Mouse (Mus musculus) gastrocnemius, postnatal 4 days (tissue): ENCODE data around the gene Kansl1l. TPM values are rescaled to one million over a fixed set of nuclear protein-coding genes. Genes with fewer than 3 reads are reported as not detected.
"Not testable (repeated sequence)": the region's sequence is repeated elsewhere in the genome, so short reads cannot be mapped to it uniquely, and the experiment has no call there.

ENCODE experiments used
- DNase-seq, 2 experiments: peaks; one replicate each; pipeline ENCODE4 v3.0.0; 2021 to 2022; ENCODE audit warnings: low spot score in 2 of 2, mixed read lengths in 2 of 2
- total RNA-seq, 2 experiments: library from RNA; stranded (reverse); gene quantifications; 2 replicates each; pipeline ENCODE4 v1.2.3; 2021

Gene Kansl1l
- total RNA-seq, 2 experiments from 2014 or later: 21.1 to 25.2 TPM

DNA sequence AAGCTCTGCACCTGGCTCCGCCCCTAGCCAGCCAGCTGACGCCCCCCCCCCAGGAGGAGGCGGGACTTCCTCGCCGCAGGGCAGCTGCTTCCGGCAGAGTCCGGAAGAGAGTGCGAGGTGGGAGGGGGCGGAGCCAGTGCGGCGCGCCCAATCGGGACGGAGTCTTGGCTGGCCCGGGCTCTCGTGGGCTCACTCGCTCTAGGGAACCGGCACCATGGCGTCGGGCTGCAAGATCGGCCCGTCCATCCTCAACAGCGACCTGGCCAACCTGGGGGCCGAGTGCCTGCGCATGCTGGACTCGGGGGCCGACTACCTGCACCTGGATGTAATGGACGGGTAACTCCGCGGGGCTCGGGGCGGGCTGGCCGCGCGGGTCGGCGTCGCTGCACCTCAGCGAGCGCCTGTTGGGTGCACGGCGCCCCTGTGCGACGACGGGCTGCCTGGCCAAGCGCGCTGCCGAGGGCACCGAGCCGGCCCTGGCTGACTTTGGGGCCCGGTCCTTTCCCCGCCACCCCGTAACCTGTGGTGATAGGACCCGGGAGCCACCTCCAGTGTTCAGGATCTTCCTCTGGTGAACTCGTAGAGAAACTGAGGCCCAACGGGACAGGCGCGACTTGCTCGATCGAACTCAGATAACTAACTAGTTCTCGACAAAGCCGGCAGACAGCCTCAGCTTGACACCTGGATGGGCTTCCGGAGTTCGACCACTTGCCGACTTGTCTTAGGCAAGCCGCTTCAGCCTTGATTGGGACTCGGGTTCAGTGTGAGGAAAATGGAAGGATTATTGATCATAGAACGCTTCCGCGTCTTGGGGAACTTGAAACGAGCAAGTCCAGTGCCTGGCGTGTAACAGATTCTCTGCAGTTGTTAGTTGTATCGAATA, 116.4 kb downstream of the Kansl1l start, which contains the start of gene Rpe:
Rpe (plus strand) TSS at position 139 of the 883 bp plus-strand sequence.
- DNase-seq: peak; percentile 87 to 93

DNA sequence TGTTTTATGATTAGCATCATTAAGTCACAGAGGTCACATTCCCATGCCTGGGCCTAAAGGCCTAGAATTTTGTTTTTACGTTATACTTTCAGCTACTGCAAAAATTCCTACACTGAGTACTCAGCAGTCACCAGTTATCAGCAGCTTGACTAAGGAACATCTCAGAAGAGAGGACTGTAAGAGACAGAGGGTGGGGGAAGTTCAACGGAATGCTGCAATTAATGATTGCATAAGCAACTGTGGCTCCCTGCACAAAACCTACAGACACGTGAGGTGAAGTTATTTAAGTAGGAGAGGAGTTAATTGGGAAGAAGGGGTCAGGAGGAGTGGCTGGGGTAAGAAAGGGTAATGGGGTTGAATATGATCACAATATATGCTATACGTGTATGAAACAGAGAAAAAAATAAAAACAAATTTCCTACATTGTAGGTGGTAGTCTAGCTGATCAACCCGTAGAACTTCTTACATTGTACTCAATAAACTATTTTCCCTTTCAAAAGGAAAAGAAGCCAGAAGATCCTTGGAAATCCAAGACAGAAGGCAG, 117.1 kb downstream of the Kansl1l start:
- no peak for DNase-seq

DNA sequence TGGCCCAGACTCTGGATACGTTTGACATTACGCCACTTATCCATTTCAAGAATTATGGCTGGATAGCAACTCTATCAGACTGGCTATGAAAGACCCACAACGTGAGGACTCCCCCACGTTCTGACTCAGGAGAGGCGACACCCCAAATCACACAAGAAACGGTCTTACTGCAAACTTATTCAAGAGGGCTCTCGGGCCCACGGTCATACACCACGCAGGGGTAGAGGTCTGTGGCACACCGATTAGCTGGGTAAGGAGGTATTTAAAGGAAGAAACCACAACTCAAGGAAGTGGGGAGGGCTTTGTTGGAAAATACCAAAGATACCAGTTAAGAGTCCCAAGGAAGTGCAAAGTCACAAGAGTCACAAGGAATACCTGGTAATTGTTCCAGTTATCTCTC, 117.7 kb downstream of the Kansl1l start:
- DNase-seq: not testable (repeated sequence)

DNA sequence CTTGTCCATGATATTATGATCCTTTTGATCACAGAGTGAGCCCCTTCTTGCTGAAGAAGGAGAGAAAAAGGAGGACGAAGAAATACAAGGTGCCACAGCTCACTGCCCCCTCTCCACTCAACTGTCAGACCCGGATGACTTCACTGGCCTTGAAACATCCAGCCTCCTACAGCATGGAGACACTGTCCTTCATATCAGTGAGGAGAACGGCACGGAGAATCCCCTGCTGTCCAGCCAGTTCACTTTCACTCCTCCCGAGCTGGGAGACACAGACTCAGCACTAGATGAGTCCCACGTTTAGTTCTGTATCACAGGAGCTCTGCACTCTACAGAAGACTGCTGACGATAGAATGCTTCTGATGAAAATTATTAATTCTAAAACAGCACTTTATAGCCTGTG, 122.1 kb downstream of the Kansl1l start:
- no peak for DNase-seq

DNA sequence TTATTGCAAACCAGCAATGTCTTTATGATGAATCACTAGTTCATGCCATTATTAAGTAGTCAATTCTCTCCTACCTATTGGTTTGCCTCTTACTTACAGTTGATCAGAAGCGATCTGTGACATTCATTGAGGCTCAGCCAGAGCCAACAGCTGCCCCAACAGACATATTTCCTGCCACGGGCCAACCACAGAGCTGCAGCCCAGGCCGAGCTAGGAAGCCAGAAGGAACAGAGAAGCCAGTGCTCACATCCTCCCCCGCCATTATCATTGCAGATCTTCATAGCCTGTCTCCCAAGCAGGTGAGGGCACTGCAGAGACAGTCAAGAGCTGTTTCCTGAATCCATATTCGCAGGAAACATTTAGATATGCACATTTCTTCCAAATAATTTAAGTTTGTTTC, 123.1 kb downstream of the Kansl1l start:
- no peak for DNase-seq

DNA sequence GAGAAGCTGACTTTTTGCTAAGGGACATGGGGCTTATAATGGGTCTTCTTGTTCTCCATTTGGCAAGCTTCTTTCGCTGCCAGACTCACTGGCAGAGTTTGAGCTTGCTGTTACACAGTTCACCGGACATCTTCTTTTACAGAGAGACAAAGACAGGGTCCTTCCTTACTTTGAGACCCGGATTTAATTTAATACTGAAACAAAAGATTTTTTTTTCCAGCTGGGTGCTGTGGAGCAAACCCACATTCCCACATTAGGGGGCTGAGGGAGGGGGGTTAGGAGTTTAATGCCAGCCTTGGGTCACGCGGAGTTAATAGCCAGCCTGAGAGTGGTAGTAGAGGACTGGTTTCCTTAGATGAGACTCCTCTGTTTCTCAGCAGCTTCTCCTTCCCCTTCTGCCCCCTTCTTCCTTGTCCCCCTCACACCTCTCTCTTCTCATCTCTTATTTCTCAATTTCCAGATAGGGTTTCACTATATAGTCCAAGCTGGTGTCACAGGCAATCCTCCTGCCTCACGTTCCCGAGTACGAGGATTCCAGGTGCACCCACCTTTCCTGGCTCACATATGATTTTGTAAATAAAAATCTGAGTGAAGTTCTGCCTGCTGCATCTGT, 124.5 kb downstream of the Kansl1l start:
- DNase-seq: no peak

DNA sequence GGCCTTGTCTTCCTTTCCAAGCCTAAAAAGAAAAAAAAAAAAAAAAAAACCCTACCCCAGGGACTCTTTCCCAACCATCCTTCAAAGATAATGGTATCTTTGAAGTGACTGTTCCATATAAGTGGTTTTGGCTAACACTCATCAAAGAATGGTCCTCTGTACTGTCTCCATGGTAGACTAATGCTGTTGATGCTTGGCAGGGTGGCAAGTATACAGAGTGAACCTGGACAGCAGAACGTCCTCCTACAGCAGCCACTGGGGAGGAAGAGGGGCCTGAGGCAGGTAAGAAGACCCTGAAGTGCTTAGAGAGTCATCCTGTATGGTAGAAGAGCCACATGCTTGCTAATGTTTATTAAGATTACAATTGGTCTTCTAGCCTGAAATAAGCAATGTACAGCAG, 125.1 kb downstream of the Kansl1l start:
- no peak for DNase-seq

DNA sequence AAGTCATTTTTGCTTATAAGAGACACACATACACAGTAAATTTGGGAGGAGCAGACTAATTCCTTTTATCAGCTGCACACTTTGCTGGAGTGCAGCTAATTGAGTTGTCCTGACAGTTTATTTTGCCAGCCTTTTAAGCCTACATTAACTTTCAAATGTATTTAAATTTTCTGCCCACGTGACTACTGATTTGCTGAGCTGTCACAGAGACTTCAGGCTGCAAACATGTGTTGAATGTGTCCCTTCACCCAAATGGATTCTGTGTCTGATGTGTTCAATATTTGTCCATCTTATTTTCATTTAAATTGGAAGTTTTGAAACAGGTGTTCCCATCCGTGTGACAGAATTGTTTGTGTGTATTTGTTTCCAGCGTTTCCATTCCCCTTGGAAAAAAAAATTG, 125.6 kb downstream of the Kansl1l start:
- no peak for DNase-seq

DNA sequence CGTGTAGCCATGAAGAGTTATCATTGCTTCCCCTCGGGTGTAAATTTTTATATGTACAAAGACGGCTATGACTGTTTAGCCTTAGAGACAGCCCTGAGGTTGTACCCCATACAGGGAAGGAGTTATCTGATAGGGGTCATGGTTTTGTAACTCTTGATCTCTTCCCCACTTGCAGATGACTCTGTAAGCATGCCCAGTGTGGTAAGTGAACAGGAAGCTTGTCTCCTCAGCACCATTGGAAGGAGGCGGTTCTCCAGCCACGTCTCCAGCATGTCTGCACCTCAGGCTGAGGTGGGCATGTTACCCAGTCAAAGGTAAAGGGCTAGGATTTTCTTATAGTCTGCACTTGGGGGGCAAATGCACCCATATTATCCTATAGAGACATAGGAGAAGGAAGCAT, 134.4 kb downstream of the Kansl1l start:
- no peak for DNase-seq

DNA sequence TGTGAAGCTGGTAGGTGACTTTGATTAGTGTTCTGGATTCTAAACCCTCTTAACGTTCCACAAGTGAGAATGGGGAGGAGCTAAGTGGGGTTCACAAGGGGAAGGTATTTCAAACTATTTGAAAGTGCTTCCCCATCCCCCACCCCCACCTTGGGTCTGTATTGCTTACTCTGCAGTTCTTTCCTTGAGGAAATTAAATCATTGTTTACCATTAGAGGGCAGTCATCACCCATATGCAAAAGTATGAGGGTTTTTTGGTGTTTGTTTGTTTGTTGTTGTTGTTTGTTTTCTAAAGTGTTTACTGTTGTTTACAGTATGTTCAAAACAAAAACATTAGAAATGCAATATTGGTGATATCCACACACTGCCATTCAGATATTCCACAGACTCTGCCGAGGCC, 138.7 kb downstream of the Kansl1l start:
- DNase-seq: no peak

DNA sequence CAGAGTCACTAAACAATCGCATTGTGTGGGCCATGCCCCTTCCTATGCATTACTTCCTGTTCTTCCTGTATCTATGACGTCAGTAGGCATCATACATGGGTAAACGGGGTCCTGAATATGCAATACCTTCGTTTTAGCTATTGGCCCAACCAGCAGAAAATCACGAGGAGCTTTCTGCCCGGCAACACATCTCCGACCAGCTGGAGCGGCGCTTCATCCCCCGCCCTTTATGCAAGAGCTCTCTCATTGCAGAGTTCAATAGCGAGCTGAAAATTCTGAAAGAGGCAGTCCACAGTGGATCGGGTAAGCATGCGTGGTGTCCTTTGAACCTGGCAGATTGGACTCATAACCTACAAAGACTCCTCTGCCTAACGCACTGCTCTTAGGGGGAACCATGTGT, 139.4 kb downstream of the Kansl1l start:
- no peak for DNase-seq

DNA sequence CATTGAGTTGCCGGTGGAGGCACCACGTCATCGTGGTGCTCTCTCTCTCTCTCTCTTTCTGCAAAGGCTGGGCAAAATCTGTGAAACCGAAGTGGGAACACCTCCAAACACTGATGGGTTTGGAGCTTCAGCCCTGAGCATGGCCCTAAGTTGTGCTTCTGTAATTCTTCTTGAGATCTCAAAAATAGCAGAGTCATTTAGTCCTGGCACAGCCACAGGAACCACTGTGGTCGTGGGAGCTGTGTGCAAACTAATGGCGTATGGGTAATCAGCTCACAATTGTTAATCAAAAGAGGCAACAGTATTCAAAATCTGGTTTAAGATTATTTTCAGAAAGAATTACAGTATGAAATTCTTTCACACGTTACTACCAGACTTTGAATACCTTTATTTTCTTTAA, 144.6 kb downstream of the Kansl1l start:
- no peak for DNase-seq

DNA sequence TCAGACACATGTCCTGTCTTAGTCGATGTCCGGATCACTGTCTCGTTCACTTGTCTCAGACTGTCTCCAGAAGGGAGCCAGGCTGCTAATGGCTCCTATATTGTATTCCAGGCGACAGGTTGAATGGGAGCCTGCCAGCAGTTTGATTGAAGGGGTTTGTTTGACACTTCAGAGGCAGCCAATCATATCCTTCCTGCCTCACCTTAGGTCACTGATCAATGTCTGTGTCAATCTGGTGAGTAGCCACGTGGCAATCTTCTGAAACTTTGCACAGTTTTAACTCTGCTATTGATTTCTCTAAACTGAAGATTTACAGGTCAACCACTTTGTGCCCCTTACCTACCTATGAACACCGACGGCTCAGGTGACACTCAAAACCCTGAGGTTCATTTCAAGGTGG, 145.9 kb downstream of the Kansl1l start:
- no peak for DNase-seq

Other genes starting within 250 kb of the Kansl1l start
- gene Rpe, start 116.7 kb downstream of the Kansl1l start, total RNA-seq: 10 to 100 TPM; 14.5 to 16.1 TPM
- gene Acadl, start 45.7 kb upstream of the Kansl1l start, total RNA-seq: 100 to 1,000 TPM; 436 to 457 TPM
- over 10,000 TPM; 17,678 to 18,583 TPM for gene Myl1, start 127.8 kb upstream of the Kansl1l start, total RNA-seq
- 10 to 100 TPM; 38.3 to 39.5 TPM for gene Lancl1, start 221.3 kb upstream of the Kansl1l start, total RNA-seq